Mouse (Mus musculus) liver, embryonic 14.5 days (tissue): ENCODE results near the gene Dnajc6. TPM values are rescaled to one million over a fixed set of nuclear protein-coding genes. Genes with fewer than 3 reads are reported as not detected.

Experiments used
- ATAC-seq: fragments of 200-750 bp; cut with Nextera tagmentation; 2 replicates; pipeline ENCODE4 v1.8.0; 2017; ENCODE audit warnings: moderate number of reproducible peaks, mild to moderate bottlenecking, moderate library complexity; ENCODE audit not compliant: insufficient read depth
- DNase-seq, 3 experiments: peaks; one replicate each; pipeline ENCODE4 v3.0.0-alpha.2; 2012 to 2013; ENCODE audit warnings: low read depth in 3 of 3, low spot score in 3 of 3
- H3K27ac ChIP-seq: fragments of 300-500 bp; sonication (generic); 2 replicates; pipeline ENCODE4 v1.5.1; 2014; ENCODE audit warnings: moderate library complexity, mild to moderate bottlenecking, control low read depth, inconsistent platforms
- H3K27me3 ChIP-seq: fragments of 300-500 bp; sonication (generic); 2 replicates; pipeline ENCODE4 v1.6.1; 2014; ENCODE audit warnings: mild to moderate bottlenecking, low read length, moderate library complexity; ENCODE audit not compliant: control insufficient read depth, insufficient read depth
- H3K36me3 ChIP-seq: fragments of 300-500 bp; sonication (generic); replicated peaks from 2 replicates; pipeline ENCODE4 v1.6.1; 2014; ENCODE audit warnings: low read depth; ENCODE audit not compliant: control insufficient read depth, insufficient read depth
- H3K4me1 ChIP-seq, 2 experiments: fragments of 200-500 bp in 1 of 2; fragments of 300-500 bp in 1 of 2; sonication (generic) in 1 of 2; replicated peaks; 2 replicates each; pipeline ENCODE4 v1.6.1; 2012 to 2014; ENCODE audit warnings: antibody characterized with exemption in 1 of 2, inconsistent platforms in 1 of 2, low read length in 1 of 2; ENCODE audit not compliant: control insufficient read depth in 2 of 2, insufficient read depth in 2 of 2
- H3K4me2 ChIP-seq: fragments of 300-500 bp; sonication (generic); 2 replicates; pipeline ENCODE4 v1.6.1; 2014; ENCODE audit warnings: low read depth, mild to moderate bottlenecking, control low read depth, moderate library complexity
- H3K4me3 ChIP-seq, 2 experiments: fragments of 200-500 bp in 1 of 2; fragments of 300-500 bp in 1 of 2; sonication (generic) in 1 of 2; 2 replicates each; pipeline ENCODE4 v1.5.1; 2012 to 2014; ENCODE audit warnings: low read depth in 2 of 2, low read length in 2 of 2, mild to moderate bottlenecking in 2 of 2, control low read depth in 1 of 2, inconsistent platforms in 1 of 2, moderate library complexity in 1 of 2; ENCODE audit not compliant: insufficient read depth in 1 of 2
- H3K9ac ChIP-seq: fragments of 300-500 bp; sonication (generic); replicated peaks from 2 replicates; pipeline ENCODE4 v1.6.1; 2014; ENCODE audit warnings: mild to moderate bottlenecking, control low read depth, moderate library complexity
- H3K9me3 ChIP-seq: fragments of 300-500 bp; sonication (generic); 2 replicates; pipeline ENCODE4 v1.6.1; 2016; ENCODE audit warnings: low read length, mixed read lengths; ENCODE audit not compliant: control insufficient read depth
- CTCF ChIP-seq: IDR thresholded peaks from 2 replicates; pipeline ENCODE4 v1.5.1; 2016; ENCODE audit warnings: antibody characterized with exemption, low read depth, control low read depth
- EP300 ChIP-seq: IDR thresholded peaks from 2 replicates; pipeline ENCODE4 v1.6.1; 2016; ENCODE audit warnings: antibody characterized with exemption, low read depth
- WGBS: fragments of 180-500 bp; shearing (Covaris S2); extraction: QIAGEN DNeasy Blood & Tissue Kit; methylation state at CpG from one replicate; pipeline ENCODE4 v1.1.7; 2014; ENCODE audit not compliant: insufficient replicate concordance; 5-methylcytosine and 5-hydroxymethylcytosine counted together
- polyA plus RNA-seq, 2 experiments: library from polyadenylated mRNA; depleted of rRNA in 1 of 2; stranded (reverse) in 1 of 2; unstranded in 1 of 2; fragments of >200 nt; fragmentation: Nextera tagmentation in 1 of 2; extraction: Ambion mirVana in 1 of 2; gene quantifications; 2 replicates each; pipeline versions ENCODE4 v1.2.1 to v1.2.3; 2012 to 2014

Dnajc6 gene
- polyA plus RNA-seq, 2 experiments: 0.08 to 0.16 TPM

DNA sequence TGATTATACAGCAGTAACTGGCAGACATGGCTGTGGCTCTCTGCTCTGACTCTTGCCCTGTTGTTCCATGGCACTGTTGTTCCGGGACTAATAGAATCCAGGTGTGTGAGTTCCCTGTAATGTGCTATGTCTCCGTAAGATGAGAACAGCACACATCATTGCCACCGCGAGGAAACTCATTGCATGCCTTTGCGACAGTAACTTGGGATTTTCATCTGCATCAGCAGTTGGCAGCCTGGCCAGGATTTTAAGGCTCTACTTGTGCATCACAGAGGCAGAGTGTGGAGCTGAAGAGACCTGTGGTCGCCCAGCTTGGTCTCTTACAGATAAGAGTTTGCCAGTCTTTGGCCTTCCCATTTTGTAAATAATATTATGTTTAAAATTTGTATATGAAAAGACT is 157.8 kb downstream of the Dnajc6 start:
- ATAC-seq: peak; percentile 50; the same call in 1 of the 2 replicates
- WGBS: 55% methylated on average over 6 of the region's 6 CpGs
- H3K4me2 ChIP-seq: peak overlapping the region; percentile 69

DNA sequence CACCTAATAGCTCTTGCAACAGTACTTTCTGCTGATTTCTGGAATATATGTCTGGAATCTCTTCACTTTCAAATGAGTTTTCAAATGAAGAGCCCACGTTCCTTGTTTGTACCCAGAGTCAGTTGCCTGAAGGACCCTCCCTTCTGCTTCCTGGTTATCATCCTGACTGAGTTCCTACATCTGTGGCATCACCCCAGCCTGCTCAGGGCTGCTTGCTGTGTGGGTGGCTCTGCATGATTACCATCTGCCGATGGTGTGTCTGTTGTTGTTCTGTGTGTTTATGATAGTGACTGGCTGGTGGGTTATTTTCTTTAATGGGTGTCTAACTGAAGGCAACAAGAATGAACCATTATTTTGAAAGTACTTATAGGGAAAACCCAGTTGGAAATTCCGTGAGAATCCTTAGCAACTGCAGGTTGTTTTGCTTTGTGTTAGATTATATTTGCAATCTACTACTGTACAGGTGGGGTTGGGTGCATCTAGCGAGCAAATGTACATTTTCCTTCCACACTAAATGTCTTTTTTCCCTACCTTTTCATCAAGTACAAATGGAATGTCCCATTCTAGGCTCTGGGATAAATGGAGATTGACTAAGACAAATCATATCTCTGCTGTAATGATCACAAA is 158.5 kb downstream of the Dnajc6 start:
- DNase-seq: peak; percentile 79 to 84 (median 80)
- ATAC-seq: peak; percentile 95
- peak overlapping the region; percentile 69 for H3K4me2 ChIP-seq
- peak overlapping the region; percentile 58 for H3K9ac ChIP-seq
- peak overlapping the region; percentile 89 for H3K27ac ChIP-seq
- peaks cover 30% of the 10 kb centered on the region for H3K36me3 ChIP-seq
- H3K4me3 ChIP-seq: peak overlapping the region in 1 of 2 experiments; percentile 20; a peak in 2 of 4 replicates
- H3K27me3 ChIP-seq: no peaks in the 10 kb centered on the region
- peak; percentile 96 for TF ChIP-seq EP300
- TF ChIP-seq CTCF: no peak
- H3K9me3 ChIP-seq: no peaks in the 10 kb centered on the region
- H3K4me1 ChIP-seq: peaks cover 46 to 63% of the 10 kb centered on the region in 2 experiments
- 26% methylated on average over 4 of the region's 4 CpGs for WGBS

More for the DNA sequence above, 157.8 kb downstream of the Dnajc6 start:
- peak overlapping the region; percentile 58; the same call in 1 of the 2 replicates for H3K9ac ChIP-seq
- H3K27ac ChIP-seq: peak overlapping the region; percentile 89
- H3K4me3 ChIP-seq: no peak overlapping the region
- TF ChIP-seq CTCF: no peak
- no peak for TF ChIP-seq EP300
- H3K4me1 ChIP-seq: peaks cover 52 to 68% of the 10 kb centered on the region in 2 experiments
- peaks cover 24% of the 10 kb centered on the region for H3K36me3 ChIP-seq
- no peaks in the 10 kb centered on the region for H3K9me3 ChIP-seq
- DNase-seq: no peak
- no peaks in the 10 kb centered on the region for H3K27me3 ChIP-seq

DNA sequence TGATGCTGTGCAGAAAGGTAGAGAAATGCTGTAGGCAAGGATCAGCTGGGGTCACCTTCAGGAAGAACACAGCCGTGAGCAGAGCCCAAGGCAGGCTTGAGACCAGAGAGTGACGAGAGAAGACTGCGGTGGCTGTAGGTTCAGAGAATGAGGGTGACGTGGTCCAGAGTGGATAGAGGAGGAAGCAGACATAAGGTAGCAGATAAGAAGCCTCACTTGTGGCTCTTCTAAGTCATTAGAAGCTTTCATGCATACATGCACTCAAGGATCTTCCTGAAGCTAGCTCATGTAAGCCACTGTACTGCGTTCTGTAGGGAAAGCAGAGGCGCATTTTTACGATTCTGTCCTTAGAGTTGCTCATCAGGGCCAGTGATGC is 159.0 kb downstream of the Dnajc6 start:
- ATAC-seq: peak; percentile 76
- Histone ChIP-seq H3K4me3 (peak overlapping the region in 1 of 2 experiments; percentile 20; a peak in 2 of 4 replicates), H3K9ac (peak overlapping the region; percentile 58), H3K4me1 (peaks cover 43 to 58% of the 10 kb centered on the region in 2 experiments), H3K36me3 (peaks cover 33% of the 10 kb centered on the region), H3K4me2 (peak overlapping the region; percentile 69), H3K27ac (peak overlapping the region; percentile 89), H3K9me3 (no peaks in the 10 kb centered on the region), H3K27me3 (no peaks in the 10 kb centered on the region)
- DNase-seq: peak in 2 of 3 experiments; percentile 48 to 55
- TF ChIP-seq CTCF (no peak), EP300 (no peak)
- 30% methylated on average over 7 of the region's 7 CpGs for WGBS

DNA sequence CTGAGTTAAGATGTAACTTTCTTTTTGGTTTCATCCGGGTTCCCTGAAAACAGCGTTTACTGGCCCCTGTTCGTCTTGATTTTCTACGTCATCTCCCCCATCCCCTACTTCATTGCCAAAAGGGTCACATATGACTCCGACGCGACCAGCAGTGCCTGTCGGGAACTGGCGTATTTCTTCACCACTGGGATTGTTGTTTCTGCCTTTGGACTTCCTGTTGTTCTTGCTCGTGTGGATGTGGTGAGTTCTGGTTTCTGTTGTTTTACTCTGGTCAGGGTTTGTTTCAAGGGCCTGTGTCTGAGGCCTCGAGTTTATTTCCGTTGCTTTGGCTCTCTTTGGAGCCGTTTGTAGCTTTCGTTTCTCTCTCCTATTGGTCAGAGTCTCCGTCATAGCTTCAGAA is 159.6 kb downstream of the Dnajc6 start:
- H3K4me1 ChIP-seq: peaks cover 37 to 55% of the 10 kb centered on the region in 2 experiments
- peak overlapping the region; percentile 46 for H3K27ac ChIP-seq
- no peak for TF ChIP-seq EP300
- TF ChIP-seq CTCF: no peak
- ATAC-seq (no peak), DNase-seq (no peak)
- peaks cover 39% of the 10 kb centered on the region for H3K36me3 ChIP-seq
- H3K27me3 ChIP-seq: no peaks in the 10 kb centered on the region
- WGBS: 70% methylated on average over 15 of the region's 15 CpGs
- peak overlapping the region; percentile 31; the same call in 1 of the 2 replicates for H3K4me2 ChIP-seq
- no peak overlapping the region for H3K4me3 ChIP-seq
- H3K9ac ChIP-seq: no peak overlapping the region
- no peaks in the 10 kb centered on the region for H3K9me3 ChIP-seq

DNA sequence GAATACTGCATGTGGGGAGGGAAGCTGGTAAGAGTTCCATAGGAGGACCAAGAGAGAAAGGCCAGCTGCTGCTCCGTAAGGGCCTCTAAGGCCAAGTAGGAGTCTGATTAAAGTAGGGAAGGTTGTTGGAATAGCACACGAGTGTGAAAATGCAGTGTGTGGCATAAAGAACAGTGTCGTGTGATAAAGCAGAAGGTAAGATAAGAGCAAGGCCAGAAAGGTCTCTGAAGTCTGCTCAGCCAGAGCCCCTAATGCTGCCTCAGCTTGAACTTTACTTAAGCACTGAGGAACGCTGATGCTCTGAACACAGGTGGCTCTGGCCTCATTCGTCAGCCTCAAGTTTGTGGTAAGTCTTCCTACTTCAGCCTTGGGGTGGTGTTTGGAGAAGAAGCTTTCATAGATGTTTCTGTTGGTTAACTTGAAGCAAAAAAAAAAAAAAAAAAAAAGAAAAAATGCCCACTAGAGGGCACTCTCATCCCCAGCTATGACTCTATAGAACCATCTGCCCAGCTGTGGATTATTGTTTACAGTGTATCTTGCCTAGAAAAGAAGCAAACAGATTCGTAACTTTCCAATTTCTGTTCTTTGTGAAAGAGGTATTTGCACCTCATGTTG is 160.6 kb downstream of the Dnajc6 start:
- peak overlapping the region; percentile 14 for H3K27ac ChIP-seq
- 0 out of 2 replicates have a peak overlapping the region, but pooled peaks have one; percentile 0 for H3K9ac ChIP-seq
- H3K27me3 ChIP-seq: no peaks in the 10 kb centered on the region
- 14% methylated on average over 6 of the region's 6 CpGs for WGBS
- peak overlapping the region; percentile 33 for H3K4me2 ChIP-seq
- DNase-seq (peak in 2 of 3 experiments; percentile 27 to 52), ATAC-seq (peak; percentile 25)
- peak overlapping the region in 1 of 2 experiments; percentile 1; a peak in 1 of 4 replicates for H3K4me3 ChIP-seq
- H3K4me1 ChIP-seq: peaks cover 31 to 45% of the 10 kb centered on the region in 2 experiments
- no peaks in the 10 kb centered on the region for H3K9me3 ChIP-seq
- peaks cover 49% of the 10 kb centered on the region for H3K36me3 ChIP-seq
- 0 out of 2 replicates have a peak, but pooled peaks have one; percentile 25 for TF ChIP-seq EP300
- peak; percentile 59 for TF ChIP-seq CTCF
